Mouse (Mus musculus): Measurements from ENCODE around the gene Pax4.

The Pax4 gene

DNA sequence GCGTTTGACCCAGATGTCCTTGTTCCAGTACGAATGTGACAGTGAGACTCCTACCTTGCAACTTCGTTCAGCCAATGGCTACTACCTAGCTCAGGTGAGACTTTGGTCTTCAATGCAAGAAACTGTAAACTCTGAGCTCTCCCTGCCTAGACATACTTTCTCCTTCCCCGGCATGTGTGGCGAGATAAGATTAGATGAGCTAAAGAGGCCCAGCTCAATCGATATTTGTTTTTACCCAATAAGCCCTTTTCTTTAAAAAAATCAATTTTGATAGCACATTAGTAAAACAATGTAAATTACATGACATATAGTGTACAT is 17.7 kb downstream of the Pax4 start:
- no peak for DNase-seq

GRCm38 (mm10) chr6:28430795-28431537 is 18.2 kb downstream of the Pax4 start:
- no peak for DNase-seq

- no peak for DNase-seq
Observed at GRCm38 (mm10) chr6:28429870-28430269, 19.3 kb downstream of the Pax4 start.

DNA sequence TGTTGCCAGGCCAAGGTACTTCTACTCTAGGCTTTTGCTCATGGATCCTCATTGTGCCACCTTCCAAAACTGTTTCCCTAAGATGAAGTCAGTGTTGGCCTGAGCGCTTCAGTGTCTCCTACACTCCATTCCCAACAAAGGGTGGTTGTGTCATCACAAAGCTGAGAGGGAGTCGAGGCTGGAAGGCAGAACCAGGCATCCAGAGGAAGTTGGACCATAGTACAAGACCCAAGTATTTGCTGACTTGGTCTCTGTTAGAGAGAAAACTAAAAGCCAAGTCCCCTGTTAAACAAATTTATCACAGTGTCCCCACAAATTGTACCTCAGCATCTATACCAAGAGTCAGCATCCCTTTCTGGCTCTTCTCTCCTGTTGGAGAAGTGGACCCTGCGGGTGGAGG is 20.9 kb downstream of the Pax4 start, which contains the start of gene Gcc1:
TSS of gene Gcc1 (minus strand) at position 101 of the 400 bp plus-strand sequence.
- no peak for DNase-seq

GRCm38 (mm10) chr6:28427096-28427839 is 21.9 kb downstream of the Pax4 start, which contains the start of gene Fscn3:
TSS of gene Fscn3 (plus strand) at chr6:28427789.
- peak; percentile 51 to 55 for DNase-seq

DNA sequence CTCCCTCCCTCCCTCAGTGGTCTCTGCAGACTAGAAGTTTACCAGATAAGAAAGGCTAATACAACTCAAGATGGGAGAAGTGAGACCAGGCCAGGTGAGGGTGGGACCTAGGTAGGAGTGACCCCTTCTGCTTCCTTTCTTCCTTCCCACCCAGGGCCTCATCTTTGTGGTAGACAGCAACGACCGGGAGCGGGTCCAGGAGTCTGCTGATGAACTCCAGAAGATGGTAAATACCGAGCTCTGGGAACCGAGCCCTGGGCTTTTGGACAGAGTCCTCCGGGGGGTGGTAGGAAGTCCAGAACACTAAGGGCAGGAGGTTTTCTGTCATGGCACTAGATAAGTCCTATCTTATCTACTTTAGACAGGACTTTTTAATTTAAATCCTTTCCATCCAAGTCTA is 24.1 kb downstream of the Pax4 start:
- DNase-seq, result no peak

- peak; percentile 51 to 53 for DNase-seq
Observed at GRCm38 (mm10) chr6:28423767-28424695, 25.1 kb downstream of the Pax4 start.

- peak; percentile 93 to 96 for DNase-seq
Observed at GRCm38 (mm10) chr6:28423313-28423712, 25.8 kb downstream of the Pax4 start, which contains the start of gene Arf5. TSS of gene Arf5 (plus strand) at chr6:28423560.

DNA sequence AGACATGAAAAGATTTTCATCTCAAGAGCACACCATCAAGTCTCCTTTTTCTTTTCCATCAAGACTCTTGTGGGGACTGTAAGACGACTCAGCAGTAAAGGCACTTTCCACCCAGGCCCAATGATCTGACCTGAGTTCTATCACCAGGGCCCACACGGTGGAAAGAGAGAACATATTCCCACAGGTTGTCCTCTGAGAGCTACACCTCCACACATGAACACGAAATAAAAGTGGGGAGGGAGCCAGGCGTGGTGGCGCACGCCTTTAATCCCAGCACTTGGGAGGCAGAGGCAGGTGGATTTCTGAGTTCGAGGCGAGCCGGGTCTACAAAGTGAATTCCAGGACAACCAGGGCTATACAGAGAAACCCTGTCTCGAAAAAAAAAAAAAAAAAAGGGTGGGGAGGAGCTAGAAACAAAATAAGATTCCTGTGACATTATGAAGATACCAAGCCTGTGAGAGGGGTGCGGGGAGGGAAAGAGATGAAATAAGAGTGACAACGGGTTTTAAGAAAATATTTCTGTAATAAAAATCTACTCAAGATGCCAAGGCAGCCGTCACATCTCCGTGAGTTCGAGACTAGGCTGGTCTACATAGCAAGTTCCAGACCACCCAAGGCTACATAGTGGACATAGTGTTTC is 26.4 kb downstream of the Pax4 start:
- DNase-seq, result no peak

DNA sequence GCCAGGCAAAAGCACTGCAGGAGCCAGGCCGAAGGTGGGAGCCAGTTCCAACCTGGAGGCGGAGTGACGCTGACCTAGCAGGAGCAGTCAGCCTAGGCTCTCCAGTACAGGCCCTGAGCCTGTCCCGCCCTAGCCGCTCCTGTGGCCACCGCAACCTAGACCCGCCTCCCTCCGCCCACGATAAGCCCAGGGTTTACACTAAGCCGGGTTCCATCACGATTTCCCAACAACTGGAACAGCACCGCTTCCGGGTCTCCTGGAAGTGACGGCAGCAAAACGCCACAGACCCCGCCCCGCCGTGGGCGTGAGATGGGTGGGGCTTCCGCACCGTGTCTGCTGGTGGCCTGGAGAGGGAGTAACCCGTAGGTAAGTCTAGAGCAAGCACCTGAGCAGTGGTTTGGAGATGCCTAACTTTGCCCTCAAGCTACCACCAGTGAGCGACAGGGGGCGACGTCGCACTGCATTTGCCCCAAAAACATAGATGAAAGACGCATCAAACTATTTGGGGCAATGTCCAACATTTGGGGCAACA is 27.6 kb downstream of the Pax4 start:
- DNase-seq, result peak; percentile 98

DNA sequence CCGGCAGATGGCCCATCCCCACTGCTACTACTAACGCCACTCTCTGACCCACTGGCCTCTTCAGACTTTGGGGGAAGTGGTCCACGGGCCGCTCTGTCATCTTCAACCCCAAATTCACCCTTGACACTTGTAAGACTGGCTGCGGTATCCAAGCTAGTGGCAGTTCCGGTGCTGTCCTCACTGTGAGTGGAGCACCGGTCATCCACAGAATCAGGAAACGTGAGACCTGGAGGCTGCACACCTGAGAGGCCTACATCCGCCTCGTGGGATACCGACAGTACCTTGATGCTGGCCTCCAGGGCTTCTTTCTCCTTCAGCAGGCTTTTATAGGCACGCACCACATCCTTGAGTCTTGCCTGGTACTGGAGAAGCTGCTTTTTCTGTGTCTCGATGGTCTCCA is 28.3 kb downstream of the Pax4 start:
- no peak for DNase-seq

DNA sequence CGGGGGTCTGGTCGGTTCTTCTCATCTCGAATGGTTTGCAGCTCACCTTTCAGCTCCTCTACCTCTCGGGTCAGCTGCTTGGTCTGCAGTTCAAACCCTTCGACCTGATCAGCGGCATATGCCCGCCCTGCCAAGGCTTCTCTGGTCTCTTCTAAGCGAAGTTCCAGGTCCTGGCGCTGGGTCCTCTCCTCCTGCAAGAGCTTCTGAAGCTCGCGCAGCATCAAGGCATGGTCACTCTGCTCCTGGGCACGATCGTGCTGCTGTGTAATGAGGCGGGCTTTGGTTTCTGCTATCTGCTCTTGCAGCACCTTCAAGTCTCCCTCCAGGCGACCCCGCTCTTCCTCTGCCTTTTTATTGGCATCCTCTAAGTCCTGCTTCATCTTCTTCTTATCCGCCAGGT is 28.8 kb downstream of the Pax4 start:
- no peak for DNase-seq

GRCm38 (mm10) chr6:28419673-28420072 is 29.5 kb downstream of the Pax4 start:
- no peak for DNase-seq

DNA sequence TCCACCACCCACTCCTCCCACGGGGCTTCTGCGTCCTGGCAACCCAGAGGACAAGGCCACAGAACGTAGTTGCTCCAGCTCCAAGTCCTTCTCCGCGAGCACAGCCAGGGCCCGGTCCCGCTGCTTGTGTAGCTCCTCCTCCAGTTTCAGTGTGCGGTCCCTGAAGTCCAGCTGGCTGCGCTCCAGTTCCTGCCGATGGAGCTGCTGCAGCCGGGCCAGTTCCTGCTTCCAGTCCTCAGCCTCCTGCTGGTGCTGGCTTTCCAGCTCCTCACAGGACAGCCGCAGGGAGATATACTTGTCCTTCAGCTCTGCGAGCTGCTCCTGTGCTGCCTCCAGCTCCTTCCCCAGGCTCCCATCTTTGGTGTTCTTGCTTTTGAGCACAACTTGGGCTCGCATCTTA is 30.7 kb downstream of the Pax4 start:
- peak; percentile 70 to 75 for DNase-seq

DNA sequence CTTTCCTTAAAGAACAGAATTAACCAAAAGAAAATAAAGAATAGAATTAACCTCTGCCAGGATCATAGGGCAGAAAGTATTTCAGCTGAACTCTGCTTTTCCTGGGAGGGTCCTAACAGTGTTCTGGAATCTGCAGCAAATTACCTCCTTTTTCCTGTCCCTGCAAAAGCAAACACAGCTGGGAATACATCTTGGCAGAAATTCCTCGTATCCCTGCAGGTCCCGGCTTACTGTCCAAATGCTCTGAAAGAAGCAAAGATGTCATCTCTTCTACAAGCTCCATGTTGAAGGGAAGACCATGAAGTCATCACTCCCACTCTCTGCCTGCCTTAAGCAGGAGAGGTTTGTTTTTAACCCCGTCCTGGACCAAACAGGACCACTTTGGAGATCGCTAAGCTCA is 32.2 kb downstream of the Pax4 start:
- DNase-seq, result no peak

DNA sequence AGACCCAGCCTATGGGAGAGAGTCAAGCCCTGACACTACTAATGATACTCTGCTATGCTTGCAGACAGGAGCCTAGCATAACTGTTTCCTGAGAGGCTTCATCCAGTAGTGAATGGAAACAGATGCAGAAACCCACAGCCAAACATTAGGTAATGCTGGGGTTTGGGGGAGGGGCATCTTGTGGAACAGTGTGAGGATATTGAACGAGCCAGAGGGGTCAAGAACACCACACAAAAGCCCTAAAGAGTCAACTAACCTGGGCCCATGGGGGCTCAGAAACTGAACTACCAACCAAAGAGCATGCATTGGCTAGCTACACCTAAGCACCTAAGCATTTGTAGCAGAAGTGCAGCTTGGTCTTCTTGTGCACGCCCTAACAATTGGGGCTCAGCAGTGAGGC is 37.9 kb downstream of the Pax4 start:
- no peak for DNase-seq

- DNase-seq, result peak; percentile 45 to 52
Observed at GRCm38 (mm10) chr6:28410053-28410452, 39.1 kb downstream of the Pax4 start.

GRCm38 (mm10) chr6:28399791-28400190 is 49.4 kb downstream of the Pax4 start:
- DNase-seq, result no peak

GRCm38 (mm10) chr6:28398726-28399125 is 50.4 kb downstream of the Pax4 start:
- no peak for DNase-seq

DNA sequence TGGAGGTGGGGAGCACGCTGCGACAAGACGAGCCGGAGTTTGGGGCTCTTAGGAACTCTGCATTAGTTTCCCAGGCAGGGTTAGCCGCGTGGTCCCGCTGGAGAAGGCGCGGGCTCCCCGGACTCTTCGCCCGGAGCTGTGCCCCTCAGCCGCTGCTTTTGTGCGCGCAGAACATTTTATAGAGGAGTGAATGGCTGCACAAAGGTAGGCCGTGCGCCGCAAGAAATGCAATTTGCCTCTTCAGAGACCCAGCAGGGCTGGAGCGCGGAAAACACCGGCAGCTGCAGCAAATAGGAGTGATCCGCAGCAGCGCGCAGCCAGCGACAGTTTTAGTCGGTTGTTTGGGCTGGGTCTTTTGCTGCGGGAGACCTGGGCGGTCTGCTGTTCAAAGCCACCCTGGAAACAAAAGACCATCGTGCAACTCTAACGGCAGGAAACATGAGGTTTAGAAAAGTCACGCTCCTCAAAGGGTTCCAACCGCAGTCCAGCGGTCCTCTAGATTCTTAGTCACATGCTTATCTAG is 51.4 kb downstream of the Pax4 start, which contains the start of gene Zfp800:
TSS of gene Zfp800 (minus strand) at position 325 of the 523 bp plus-strand sequence.
- no peak for DNase-seq

- DNase-seq, result no peak
Observed at GRCm38 (mm10) chr6:28396853-28397457, 52.2 kb downstream of the Pax4 start.

Measured in kidney, adult 8-10 months (tissue).